Mouse (Mus musculus) liver, postnatal 0 days (tissue): ENCODE measurements around the gene Tnfaip8l2.

Source experiments
- CTCF ChIP-seq: sonication (generic); IDR thresholded peaks from 2 replicates; pipeline ENCODE4 v1.5.1; 2016; ENCODE audit warnings: antibody characterized with exemption, low read depth
- EP300 ChIP-seq: IDR thresholded peaks from 2 replicates; pipeline ENCODE4 v1.6.1; 2016; ENCODE audit warnings: antibody characterized with exemption, low read depth, mild to moderate bottlenecking

DNA sequence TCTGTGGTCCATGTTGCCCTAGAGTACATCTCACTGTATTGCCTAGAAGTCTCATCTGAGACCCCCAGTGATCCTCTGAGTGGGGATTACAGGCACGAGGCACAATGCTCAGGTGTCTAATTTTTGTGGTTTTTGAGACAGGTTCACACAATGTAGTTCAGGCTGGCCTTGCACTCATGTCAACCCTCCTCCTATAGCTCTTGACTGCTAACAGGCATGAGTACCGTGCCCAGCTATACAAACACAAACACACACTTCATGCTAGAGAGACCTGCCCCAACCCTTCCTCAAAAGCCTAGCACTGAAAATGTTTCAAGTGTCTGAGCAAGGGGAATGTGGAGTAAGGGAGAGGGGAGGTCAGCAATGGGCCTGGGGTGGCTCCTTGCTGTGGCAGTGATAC, 43.9 kb upstream of the Tnfaip8l2 start:
- TF ChIP-seq CTCF (no peak), EP300 (no peak)
